Mouse (Mus musculus) myocyte (in vitro differentiated cells): ENCODE measurements at regions not wholly inside any gene's neighbourhood (a gene's known extent, or its start where the extent isn't known, plus 50 kb on each side); places are given as distances from the start of the nearest gene placed in this dataset.
"Not testable (repeated sequence)": the region's sequence is repeated elsewhere in the genome, so short reads cannot be mapped to it uniquely, and the experiment has no call there.

ENCODE experiments used
- H3K27me3 ChIP-seq: one replicate; pipeline ENCODE4 v1.6.1; 2011; ENCODE audit not compliant: control insufficient read depth, insufficient read depth, insufficient read length
- H3K36me3 ChIP-seq: one replicate; pipeline ENCODE4 v1.6.1; 2011; ENCODE audit not compliant: control insufficient read depth, insufficient read depth
- H3K4me2 ChIP-seq: one replicate; pipeline ENCODE4 v1.6.1; 2011; ENCODE audit warnings: low read depth, control low read depth
- H3K4me3 ChIP-seq: one replicate; pipeline ENCODE4 v1.5.1; 2011; ENCODE audit warnings: mild to moderate bottlenecking, control low read depth, moderate library complexity
- H3K79me2 ChIP-seq: one replicate; pipeline ENCODE4 v1.6.1; 2011; ENCODE audit not compliant: control insufficient read depth, insufficient read depth
- H3ac ChIP-seq: one replicate; pipeline ENCODE4 v1.6.1; 2011; ENCODE audit not compliant: control insufficient read depth, insufficient read length
- CEBPB ChIP-seq: IDR thresholded peaks from 2 replicates; pipeline ENCODE4 v1.6.1; 2011; ENCODE audit warnings: mild to moderate bottlenecking, moderate library complexity; ENCODE audit not compliant: poor library complexity, insufficient read depth, severe bottlenecking
- E2F4 ChIP-seq: IDR thresholded peaks from one replicate; pipeline ENCODE4 v1.6.1; 2011; ENCODE audit warnings: mild to moderate bottlenecking, control low read depth, moderate library complexity; ENCODE audit not compliant: insufficient read depth
- MAX ChIP-seq: IDR thresholded peaks from one replicate; pipeline ENCODE4 v1.6.1; 2011; ENCODE audit warnings: low read depth, mild to moderate bottlenecking, control low read depth
- MYOD1 ChIP-seq, 3 experiments: IDR thresholded peaks; one replicate each; pipeline ENCODE4 v1.6.1; 2011; ENCODE audit warnings: control low read depth in 2 of 3, low read depth in 2 of 3, mild to moderate bottlenecking in 2 of 3, moderate library complexity in 1 of 3; ENCODE audit not compliant: insufficient read length in 2 of 3, control insufficient read depth in 1 of 3
- MYOG ChIP-seq, 3 experiments: IDR thresholded peaks; one replicate each; pipeline ENCODE4 v1.6.1; 2011; ENCODE audit warnings: control low read depth in 2 of 3, low read depth in 2 of 3, mild to moderate bottlenecking in 2 of 3; ENCODE audit not compliant: insufficient read length in 2 of 3, control insufficient read depth in 1 of 3, insufficient read depth in 1 of 3
- POLR2A ChIP-seq: IDR thresholded peaks from one replicate; pipeline ENCODE4 v1.6.1; 2011; ENCODE audit warnings: low read depth, mild to moderate bottlenecking, control low read depth, moderate library complexity; ENCODE audit not compliant: insufficient read length
- POLR2AphosphoS2 ChIP-seq: IDR thresholded peaks from one replicate; pipeline ENCODE4 v1.6.1; 2011; ENCODE audit warnings: low read depth, control low read depth; ENCODE audit not compliant: insufficient read length
- REST ChIP-seq: IDR thresholded peaks from one replicate; pipeline ENCODE4 v1.6.1; 2011; ENCODE audit warnings: mild to moderate bottlenecking, control low read depth, moderate library complexity; ENCODE audit not compliant: insufficient read depth, insufficient read length
- SRF ChIP-seq: IDR thresholded peaks from one replicate; pipeline ENCODE4 v1.6.1; 2011; ENCODE audit warnings: low read depth; ENCODE audit not compliant: control insufficient read depth, insufficient read length
- TCF12 ChIP-seq: IDR thresholded peaks from one replicate; pipeline ENCODE4 v1.6.1; 2011; ENCODE audit warnings: mild to moderate bottlenecking, control low read depth; ENCODE audit not compliant: poor library complexity, insufficient read depth, severe bottlenecking
- TCF3 ChIP-seq: IDR thresholded peaks from one replicate; pipeline ENCODE4 v1.6.1; 2011; ENCODE audit warnings: low read depth, control low read depth; ENCODE audit not compliant: insufficient read length
- USF1 ChIP-seq: IDR thresholded peaks from one replicate; pipeline ENCODE4 v1.6.1; 2011; ENCODE audit warnings: low read depth, mild to moderate bottlenecking, control low read depth, moderate library complexity

DNA sequence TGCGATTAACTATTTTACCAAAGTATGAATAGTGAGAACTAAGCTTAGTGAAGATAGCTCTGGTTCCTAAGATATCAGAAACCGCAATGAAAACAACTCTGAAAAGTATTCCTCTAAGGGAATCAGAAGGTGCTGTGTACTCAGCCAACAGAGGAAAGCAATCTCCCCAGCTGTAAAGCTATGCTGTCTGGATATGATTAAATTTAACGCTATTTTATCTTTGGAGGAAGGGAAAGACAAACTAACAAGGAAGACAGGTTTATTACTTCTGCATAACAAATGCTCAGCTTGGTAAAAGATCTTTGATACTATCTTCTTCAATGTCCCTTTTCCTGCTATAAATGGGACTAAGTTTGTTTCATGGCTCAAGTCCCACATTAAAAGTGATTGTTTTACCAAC lies 700.9 kb upstream of the Slc8a1 start:
- H3K79me2 ChIP-seq, result no peaks in the 10 kb centered on the region
- no peaks in the 10 kb centered on the region for H3K36me3 ChIP-seq
- TF ChIP-seq MYOD1 (IDR thresholded peaks at IDR 0.05; ENCODE audit: control insufficient read depth in 1 of 3, insufficient read length in 2 of 3, low read depth in 2 of 3), result no peak
- no peak for TF ChIP-seq E2F4
- TF ChIP-seq TCF12, result no peak
- TF ChIP-seq USF1, result no peak
- TF ChIP-seq POLR2A, result no peak
- no peak for TF ChIP-seq MAX
- TF ChIP-seq POLR2AphosphoS2, result no peak
- TF ChIP-seq MYOG (IDR thresholded peaks at IDR 0.05; ENCODE audit: control insufficient read depth in 1 of 3, insufficient read depth in 1 of 3, insufficient read length in 2 of 3, low read depth in 2 of 3), result no peak
- TF ChIP-seq SRF, result no peak
- no peak for TF ChIP-seq REST
- no peak for TF ChIP-seq TCF3
- TF ChIP-seq CEBPB, result no peak
- H3K4me3 ChIP-seq, result no peak overlapping the region
- H3K27me3 ChIP-seq, result no peaks in the 10 kb centered on the region
- H3K4me2 ChIP-seq, result no peak overlapping the region
- no peak overlapping the region for H3ac ChIP-seq

- H3K79me2 ChIP-seq, result no peaks in the 10 kb centered on the region
- H3ac ChIP-seq, result no peak overlapping the region
- H3K36me3 ChIP-seq, result no peaks in the 10 kb centered on the region
- TF ChIP-seq POLR2AphosphoS2 (no peak), MYOG (IDR thresholded peaks at IDR 0.05; ENCODE audit: control insufficient read depth in 1 of 3, insufficient read depth in 1 of 3, insufficient read length in 2 of 3, low read depth in 2 of 3) (no peak), USF1 (no peak), MAX (no peak), POLR2A (no peak), SRF (no peak), TCF3 (no peak)
- H3K4me3 ChIP-seq, result no peak overlapping the region
- no peak overlapping the region for H3K4me2 ChIP-seq
- no peaks in the 10 kb centered on the region for H3K27me3 ChIP-seq
Measured at GRCm38 (mm10) chr17:82437206-82437605, 699.0 kb upstream of the Slc8a1 start.

GRCm38 (mm10) chr17:82432678-82433077 lies 694.5 kb upstream of the Slc8a1 start:
- TF ChIP-seq E2F4 (no peak), USF1 (no peak), MAX (no peak), TCF3 (no peak), POLR2A (no peak), MYOD1 (IDR thresholded peaks at IDR 0.05; ENCODE audit: control insufficient read depth in 1 of 3, insufficient read length in 2 of 3, low read depth in 2 of 3) (no peak), REST (no peak), TCF12 (no peak), MYOG (IDR thresholded peaks at IDR 0.05; ENCODE audit: control insufficient read depth in 1 of 3, insufficient read depth in 1 of 3, insufficient read length in 2 of 3, low read depth in 2 of 3) (no peak), CEBPB (no peak), SRF (no peak), POLR2AphosphoS2 (no peak)
- H3ac ChIP-seq, result no peak overlapping the region
- no peak overlapping the region for H3K4me2 ChIP-seq
- H3K27me3 ChIP-seq, result no peaks in the 10 kb centered on the region
- H3K4me3 ChIP-seq, result no peak overlapping the region
- no peaks in the 10 kb centered on the region for H3K36me3 ChIP-seq
- no peaks in the 10 kb centered on the region for H3K79me2 ChIP-seq

DNA sequence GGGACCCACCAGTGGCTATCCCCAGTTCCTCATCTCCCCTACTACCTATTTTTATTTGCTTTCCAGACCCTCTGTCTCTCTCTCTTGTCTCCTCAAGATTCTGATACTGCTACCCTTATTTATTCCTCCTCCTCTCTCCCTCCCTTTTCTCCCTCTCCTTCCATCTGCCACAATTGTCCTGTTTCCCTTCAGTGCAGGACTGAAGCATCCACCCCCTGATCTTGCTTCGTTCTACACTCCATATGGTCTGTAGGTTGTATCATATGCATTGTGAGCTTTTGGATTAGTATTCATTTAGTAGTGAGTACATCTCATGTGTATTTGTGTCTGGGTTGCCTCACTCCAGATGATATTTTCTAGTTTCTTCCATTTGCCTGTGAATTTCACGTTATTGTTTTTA lies 670.1 kb upstream of the Slc8a1 start:
- Histone ChIP-seq H3K79me2 (no peaks in the 10 kb centered on the region), H3K27me3 (no peaks in the 10 kb centered on the region), H3K4me3 (no peak overlapping the region), H3K36me3 (no peaks in the 10 kb centered on the region), H3ac (no peak overlapping the region), H3K4me2 (no peak overlapping the region)
- TF ChIP-seq MAX, result no peak
- no peak for TF ChIP-seq USF1
- no peak for TF ChIP-seq TCF12
- TF ChIP-seq POLR2AphosphoS2, result no peak
- TF ChIP-seq E2F4, result no peak
- no peak for TF ChIP-seq CEBPB
- TF ChIP-seq REST, result no peak
- TF ChIP-seq POLR2A, result no peak
- no peak for TF ChIP-seq MYOG (IDR thresholded peaks at IDR 0.05; ENCODE audit: control insufficient read depth in 1 of 3, insufficient read depth in 1 of 3, insufficient read length in 2 of 3, low read depth in 2 of 3)
- no peak for TF ChIP-seq SRF
- no peak for TF ChIP-seq TCF3
- TF ChIP-seq MYOD1 (IDR thresholded peaks at IDR 0.05; ENCODE audit: control insufficient read depth in 1 of 3, insufficient read length in 2 of 3, low read depth in 2 of 3), result no peak

GRCm38 (mm10) chr17:82399328-82399727 lies 661.2 kb upstream of the Slc8a1 start:
- no peak overlapping the region for H3K4me3 ChIP-seq
- H3K79me2 ChIP-seq, result no peaks in the 10 kb centered on the region
- no peaks in the 10 kb centered on the region for H3K27me3 ChIP-seq
- TF ChIP-seq POLR2A, result no peak
- no peak for TF ChIP-seq E2F4
- TF ChIP-seq CEBPB, result no peak
- TF ChIP-seq MAX, result no peak
- TF ChIP-seq POLR2AphosphoS2, result no peak
- no peak for TF ChIP-seq SRF
- no peak for TF ChIP-seq REST
- TF ChIP-seq MYOD1 (IDR thresholded peaks at IDR 0.05; ENCODE audit: control insufficient read depth in 1 of 3, insufficient read length in 2 of 3, low read depth in 2 of 3), result no peak
- TF ChIP-seq TCF12, result no peak
- TF ChIP-seq TCF3, result no peak
- no peak for TF ChIP-seq MYOG (IDR thresholded peaks at IDR 0.05; ENCODE audit: control insufficient read depth in 1 of 3, insufficient read depth in 1 of 3, insufficient read length in 2 of 3, low read depth in 2 of 3)
- TF ChIP-seq USF1, result no peak
- H3K4me2 ChIP-seq, result no peak overlapping the region
- H3ac ChIP-seq, result no peak overlapping the region
- no peaks in the 10 kb centered on the region for H3K36me3 ChIP-seq

- H3K79me2 ChIP-seq, H3ac ChIP-seq, H3K4me2 ChIP-seq, H3K36me3 ChIP-seq, H3K27me3 ChIP-seq, H3K4me3 ChIP-seq: not testable (repeated sequence)
Measured at GRCm38 (mm10) chr17:82379371-82379770, 641.2 kb upstream of the Slc8a1 start.
